Mouse (Mus musculus) olfactory bulb, adult 2 months (tissue): Measurements from ENCODE around the gene Ptpn13.

Experiments used
- CTCF ChIP-seq: fragments of 200-500 bp; IDR thresholded peaks from 2 replicates; pipeline ENCODE4 v1.5.1; 2012; ENCODE audit warnings: low read depth, mild to moderate bottlenecking, low read length, moderate library complexity; ENCODE audit not compliant: insufficient read depth
- POLR2A ChIP-seq: fragments of 200-500 bp; IDR thresholded peaks from 2 replicates; pipeline ENCODE4 v1.6.1; 2012; ENCODE audit warnings: mild to moderate bottlenecking, low read depth, low read length, moderate library complexity; ENCODE audit not compliant: insufficient read depth

- no peak for TF ChIP-seq CTCF
- TF ChIP-seq POLR2A, result no peak
Measured at GRCm38 (mm10) chr5:103412020-103412747, 12.8 kb upstream of the Ptpn13 start.
